ENCODE assay signal across 8 mouse cellular contexts in genomic region chr9:103013366-103013765, GRCm38 (mm10). TPM values are rescaled to one million over a fixed set of nuclear protein-coding genes. Genes with fewer than 3 reads are reported as not detected.
DNase-seq lines count a peak whose midpoint lies in the region; ATAC-seq and TF ChIP-seq lines count a peak whose summit lies in the region.

No protein-coding gene starts in this region.

- peak; percentile 80 for TF ChIP-seq CTCF in intestine, postnatal 0 days (IDR thresholded peaks at IDR 0.05; ENCODE audit: low read depth)
- TF ChIP-seq CTCF in liver, embryonic 14.5 days (IDR thresholded peaks at IDR 0.05; ENCODE audit: low read depth) = peak; percentile 64

- H3K9me3 ChIP-seq in intestine, postnatal 0 days (ENCODE audit: control insufficient read depth) = no peaks in the 10 kb centered on the region
- no peaks in the 10 kb centered on the region for H3K9me3 ChIP-seq in liver, embryonic 14.5 days (ENCODE audit: control insufficient read depth, low read length)

- H3K27ac ChIP-seq in intestine, postnatal 0 days (ENCODE audit: low read depth, low read length) = no peak overlapping the region
- H3K27ac ChIP-seq in liver, embryonic 14.5 days = no peak overlapping the region

- H3K27me3 ChIP-seq in intestine, postnatal 0 days (replicated peaks; ENCODE audit: control insufficient read depth, insufficient read depth, low read length) = no peaks in the 10 kb centered on the region
- H3K27me3 ChIP-seq in liver, embryonic 14.5 days (ENCODE audit: control insufficient read depth, insufficient read depth, low read length) = peaks cover 5% of the 10 kb centered on the region

- no peak overlapping the region for H3K4me3 ChIP-seq in intestine, postnatal 0 days (ENCODE audit: low read depth, low read length)
- no peak overlapping the region for H3K4me3 ChIP-seq in liver, embryonic 14.5 days (ENCODE audit: insufficient read depth in 1 of 2, low read depth in 2 of 2, low read length in 2 of 2)

- ATAC-seq in CD4-positive, CD25-positive, alpha-beta regulatory T cell, adult 4 months = no peak
- no peak for ATAC-seq in intestine, postnatal 0 days
- no peak for ATAC-seq in liver, embryonic 14.5 days (ENCODE audit: insufficient read depth)

- H3K36me3 ChIP-seq in intestine, postnatal 0 days (ENCODE audit: control insufficient read depth, insufficient read depth) = peaks cover 3% of the 10 kb centered on the region; the same call in 1 of the 2 replicates
- H3K36me3 ChIP-seq in liver, embryonic 14.5 days (replicated peaks; ENCODE audit: control insufficient read depth, insufficient read depth, low read depth) = no peaks in the 10 kb centered on the region

- DNase-seq in CD4-positive, CD25-positive, alpha-beta regulatory T cell, adult 2 months (ENCODE audit: low read depth, low spot score) = peak; percentile 41
- peak; percentile 34 for DNase-seq in ovary, postnatal 14 days (ENCODE audit: low spot score)
- no peak for DNase-seq in ovary, adult 18-20 months (ENCODE audit: low spot score)
- peak; percentile 63 to 78 for DNase-seq in cerebellum, postnatal 14 days
- no peak for DNase-seq in liver, embryonic 14.5 days (ENCODE audit: low read depth in 3 of 3, low spot score in 3 of 3)
- DNase-seq in right cerebral cortex, postnatal 4 days = peak; percentile 54

- 14% methylated on average over 5 of the region's 5 CpGs for WGBS in intestine, postnatal 0 days
- WGBS in liver, embryonic 14.5 days (ENCODE audit: insufficient replicate concordance) = 3% methylated on average over 5 of the region's 5 CpGs

- no peak for TF ChIP-seq EP300 in liver, embryonic 14.5 days (IDR thresholded peaks at IDR 0.05; ENCODE audit: low read depth)

- H3K4me1 ChIP-seq in intestine, postnatal 0 days (replicated peaks; ENCODE audit: control insufficient read depth, insufficient read depth, low read length) = peaks cover 6% of the 10 kb centered on the region; the same call in 1 of the 2 replicates
- no peaks in the 10 kb centered on the region for H3K4me1 ChIP-seq in liver, embryonic 14.5 days (replicated peaks; ENCODE audit: control insufficient read depth in 2 of 2, insufficient read depth in 2 of 2, low read length in 1 of 2)

- no peak overlapping the region for H3K9ac ChIP-seq in intestine, postnatal 0 days (ENCODE audit: low read depth, low read length)
- H3K9ac ChIP-seq in liver, embryonic 14.5 days (replicated peaks) = no peak overlapping the region

- H3K4me2 ChIP-seq in intestine, postnatal 0 days (replicated peaks; ENCODE audit: low read depth) = no peak overlapping the region
- no peak overlapping the region for H3K4me2 ChIP-seq in liver, embryonic 14.5 days (ENCODE audit: low read depth)

RNA-seq across cellular contexts. Expression of gene Slco2a1, which starts 24.9 kb away (rescaled TPM):
- under 1 TPM; 0.47 to 0.63 TPM for polyA plus RNA-seq in CD4-positive, CD25-positive, alpha-beta regulatory T cell, adult 4 months (2017; shearing (Covaris generic))
- 41.2 and 45.9 TPM in 2 replicates for polyA plus RNA-seq in intestine, postnatal 0 days (2015; fragmentation: Nextera tagmentation; extraction: Ambion mirVana)
- 1.7 and 2.2 TPM in 2 replicates for polyA plus RNA-seq in liver, embryonic 14.5 days (2012; rRNA removed)
- polyA plus RNA-seq in liver, embryonic 14.5 days (2014; fragmentation: Nextera tagmentation; extraction: Ambion mirVana) = 3.3 and 5.7 TPM in 2 replicates

Comparison
In these comparisons a context has a peak if more than half of its experiments do, and no peak if none do; other contexts are left out.
1. DNase-seq: peak in CD4-positive, CD25-positive, alpha-beta regulatory T cell, adult 2 months (single experiment), ovary, postnatal 14 days (single experiment), cerebellum, postnatal 14 days (2 of 2) and right cerebral cortex, postnatal 4 days (single experiment); none in ovary, adult 18-20 months (single experiment) and liver, embryonic 14.5 days (0 of 3).